Mouse (Mus musculus) forebrain, embryonic 13.5 days (tissue): ENCODE results near the gene Tmed6. TPM values are rescaled to one million over a fixed set of nuclear protein-coding genes. Genes with fewer than 3 reads are reported as not detected.
"Not testable (repeated sequence)": the region's sequence is repeated elsewhere in the genome, so short reads cannot be mapped to it uniquely, and the experiment has no call there.

Experiments used
- ATAC-seq: fragments of 200-750 bp; cut with Nextera tagmentation; 2 replicates; pipeline ENCODE4 v1.8.0; 2017
- H3K27ac ChIP-seq: fragments of 300-500 bp; sonication (generic); 2 replicates; pipeline ENCODE4 v1.5.1; 2015; ENCODE audit warnings: inconsistent platforms, mild to moderate bottlenecking, moderate library complexity
- H3K27me3 ChIP-seq: fragments of 300-500 bp; sonication (generic); 2 replicates; pipeline ENCODE4 v1.6.1; 2015; ENCODE audit warnings: mild to moderate bottlenecking, inconsistent platforms
- H3K36me3 ChIP-seq: fragments of 300-500 bp; sonication (generic); 2 replicates; pipeline ENCODE4 v1.6.1; 2015; ENCODE audit warnings: mild to moderate bottlenecking, inconsistent platforms; ENCODE audit not compliant: poor library complexity, severe bottlenecking
- H3K4me1 ChIP-seq: fragments of 300-500 bp; sonication (generic); 2 replicates; pipeline ENCODE4 v1.6.1; 2015; ENCODE audit warnings: inconsistent platforms
- H3K4me2 ChIP-seq: fragments of 300-500 bp; sonication (generic); 2 replicates; pipeline ENCODE4 v1.6.1; 2015; ENCODE audit warnings: inconsistent platforms, mild to moderate bottlenecking, moderate library complexity
- H3K4me3 ChIP-seq: fragments of 300-500 bp; sonication (generic); 2 replicates; pipeline ENCODE4 v1.5.1; 2015; ENCODE audit warnings: mild to moderate bottlenecking, inconsistent platforms
- H3K9ac ChIP-seq: fragments of 300-500 bp; sonication (generic); 2 replicates; pipeline ENCODE4 v1.6.1; 2015; ENCODE audit warnings: mild to moderate bottlenecking, inconsistent platforms
- H3K9me3 ChIP-seq: fragments of 300-500 bp; sonication (generic); replicated peaks from 2 replicates; pipeline ENCODE4 v1.6.1; 2016; ENCODE audit warnings: inconsistent platforms
- WGBS: fragments of 180-500 bp; shearing (Covaris S2); methylation state at CpG from one replicate; pipeline ENCODE4 v1.1.7; 2015; 5-methylcytosine and 5-hydroxymethylcytosine counted together
- polyA plus RNA-seq: library from polyadenylated mRNA; unstranded; fragments of >200 nt; fragmentation: Nextera tagmentation; extraction: Ambion mirVana; gene quantifications from 2 replicates; pipeline ENCODE4 v1.2.1, GENCODE M21; 2015

The Tmed6 gene
- polyA plus RNA-seq, result not detected in 2 replicates

GRCm38 (mm10) chr8:107065511-107066496 is at the start of gene Tmed6:
TSS of gene Tmed6 (minus strand) at chr8:107065644.
- Histone ChIP-seq H3K27me3 (no peaks in the 10 kb centered on the region), H3K4me2 (no peak within 1 kb of the TSS), H3K4me1 (no peaks in the 10 kb centered on the region), H3K27ac (no peak within 1 kb of the TSS), H3K9ac (no peak within 1 kb of the TSS), H3K36me3 (peaks cover 24% of the 10 kb centered on the region), H3K4me3 (no peak within 1 kb of the TSS), H3K9me3 (no peaks in the 10 kb centered on the region)
- 68% methylated on average over 17 of the region's 17 CpGs for WGBS
- no peak for ATAC-seq

- Histone ChIP-seq H3K4me2 (no peak overlapping the region), H3K36me3 (no peaks in the 10 kb centered on the region), H3K27me3 (no peaks in the 10 kb centered on the region), H3K4me3 (no peak overlapping the region), H3K4me1 (no peaks in the 10 kb centered on the region), H3K27ac (no peak overlapping the region), H3K9ac (no peak overlapping the region), H3K9me3 (no peaks in the 10 kb centered on the region)
- ATAC-seq, result no peak
- 89% methylated on average over 10 of the region's 10 CpGs for WGBS
Observed at GRCm38 (mm10) chr8:107115008-107115320, 49.5 kb upstream of the Tmed6 start.

- Histone ChIP-seq H3K27me3 (no peaks in the 10 kb centered on the region), H3K9me3 (no peaks in the 10 kb centered on the region), H3K27ac (no peak overlapping the region), H3K4me2 (no peak overlapping the region), H3K4me3 (no peak overlapping the region), H3K4me1 (0 out of 2 replicates have a peak, but pooled peaks cover under 1% of the 10 kb centered on the region), H3K9ac (no peak overlapping the region), H3K36me3 (no peaks in the 10 kb centered on the region)
- 73% methylated on average over 19 of the region's 19 CpGs for WGBS
- ATAC-seq, result no peak
Observed at GRCm38 (mm10) chr8:107114150-107115007, 48.9 kb upstream of the Tmed6 start.

- ATAC-seq, result no peak
- no peak overlapping the region for H3K27ac ChIP-seq
- no peaks in the 10 kb centered on the region for H3K36me3 ChIP-seq
- H3K4me3 ChIP-seq, result no peak overlapping the region
- H3K27me3 ChIP-seq, result no peaks in the 10 kb centered on the region
- 0 out of 2 replicates have a peak, but pooled peaks cover 3% of the 10 kb centered on the region for H3K4me1 ChIP-seq
- 55% methylated on average over 4 of the region's 4 CpGs for WGBS
- no peaks in the 10 kb centered on the region for H3K9me3 ChIP-seq
- H3K9ac ChIP-seq, result no peak overlapping the region
- no peak overlapping the region for H3K4me2 ChIP-seq
Observed at GRCm38 (mm10) chr8:107113209-107113608, 47.8 kb upstream of the Tmed6 start.

GRCm38 (mm10) chr8:107111340-107112105 is 46.1 kb upstream of the Tmed6 start:
- Histone ChIP-seq H3K27ac (no peak overlapping the region), H3K9ac (no peak overlapping the region), H3K9me3 (no peaks in the 10 kb centered on the region), H3K27me3 (no peaks in the 10 kb centered on the region), H3K36me3 (no peaks in the 10 kb centered on the region), H3K4me2 (no peak overlapping the region), H3K4me3 (no peak overlapping the region), H3K4me1 (0 out of 2 replicates have a peak, but pooled peaks cover 3% of the 10 kb centered on the region)
- 94% methylated on average over 10 of the region's 11 CpGs for WGBS
- ATAC-seq, result no peak

- Histone ChIP-seq H3K27me3 (no peaks in the 10 kb centered on the region), H3K27ac (no peak overlapping the region), H3K9ac (no peak overlapping the region), H3K36me3 (no peaks in the 10 kb centered on the region), H3K4me1 (0 out of 2 replicates have a peak, but pooled peaks cover 3% of the 10 kb centered on the region), H3K9me3 (no peaks in the 10 kb centered on the region), H3K4me3 (no peak overlapping the region), H3K4me2 (no peak overlapping the region)
- 57% methylated on average over 9 of the region's 9 CpGs for WGBS
- ATAC-seq, result no peak
Observed at GRCm38 (mm10) chr8:107110629-107111330, 45.3 kb upstream of the Tmed6 start.

GRCm38 (mm10) chr8:107109816-107110435 is 44.5 kb upstream of the Tmed6 start:
- H3K27me3 ChIP-seq, result no peaks in the 10 kb centered on the region
- no peak overlapping the region for H3K4me2 ChIP-seq
- no peak overlapping the region for H3K27ac ChIP-seq
- ATAC-seq, result no peak
- H3K9me3 ChIP-seq, result no peaks in the 10 kb centered on the region
- H3K4me3 ChIP-seq, result no peak overlapping the region
- WGBS, result 83% methylated on average over 5 of the region's 5 CpGs
- H3K9ac ChIP-seq, result no peak overlapping the region
- no peaks in the 10 kb centered on the region for H3K36me3 ChIP-seq
- H3K4me1 ChIP-seq, result 0 out of 2 replicates have a peak, but pooled peaks cover 3% of the 10 kb centered on the region

- 69% methylated on average over 23 of the region's 23 CpGs for WGBS
- Histone ChIP-seq H3K9me3 (no peaks in the 10 kb centered on the region), H3K4me3 (no peak overlapping the region), H3K4me2 (no peak overlapping the region), H3K9ac (no peak overlapping the region), H3K27ac (no peak overlapping the region), H3K4me1 (0 out of 2 replicates have a peak, but pooled peaks cover 3% of the 10 kb centered on the region), H3K36me3 (no peaks in the 10 kb centered on the region), H3K27me3 (no peaks in the 10 kb centered on the region)
- no peak for ATAC-seq
Observed at GRCm38 (mm10) chr8:107108978-107109720, 43.7 kb upstream of the Tmed6 start.

- not testable (repeated sequence) for H3K27me3 ChIP-seq, H3K4me1 ChIP-seq, H3K4me2 ChIP-seq, ATAC-seq, H3K36me3 ChIP-seq, H3K9ac ChIP-seq, H3K27ac ChIP-seq, H3K4me3 ChIP-seq, H3K9me3 ChIP-seq
- WGBS, result 90% methylated on average over 5 of the region's 5 CpGs
Observed at GRCm38 (mm10) chr8:107108089-107108488, 42.6 kb upstream of the Tmed6 start.

GRCm38 (mm10) chr8:107104547-107104946 is 39.1 kb upstream of the Tmed6 start:
- no peaks in the 10 kb centered on the region for H3K36me3 ChIP-seq
- no peak for ATAC-seq

More at GRCm38 (mm10) chr8:107104547-107104946, 39.1 kb upstream of the Tmed6 start:
- H3K9ac ChIP-seq, result no peak overlapping the region
- H3K4me3 ChIP-seq, result no peak overlapping the region
- 6% methylated on average over 4 of the region's 4 CpGs for WGBS
- H3K27ac ChIP-seq, result no peak overlapping the region
- no peaks in the 10 kb centered on the region for H3K9me3 ChIP-seq
- H3K4me1 ChIP-seq, result 0 out of 2 replicates have a peak, but pooled peaks cover 3% of the 10 kb centered on the region
- H3K4me2 ChIP-seq, result no peak overlapping the region
- no peaks in the 10 kb centered on the region for H3K27me3 ChIP-seq
